Mouse (Mus musculus): ENCODE results near the gene Shroom1. TPM values are rescaled to one million over a fixed set of nuclear protein-coding genes. Genes with fewer than 3 reads are reported as not detected.
A peak's percentile ranks its signal among the peaks of the same experiment; 100 is the strongest.
"Not testable (repeated sequence)": the region's sequence is repeated elsewhere in the genome, so short reads cannot be mapped to it uniquely, and the experiment has no call there.

Gene Shroom1
- total RNA-seq (2021): 1 to 10 TPM; 4.0 to 4.5 TPM
- long read RNA-seq, experiment 1, partial matches to known transcripts: 1 of 7 reads
- long read RNA-seq, experiment 1, other reads (novel, unspliced or antisense): 4 of 7 reads
- long read RNA-seq, experiment 2, partial matches to known transcripts: 1 of 8 reads
- long read RNA-seq, experiment 2, other reads (novel, unspliced or antisense): 3 of 8 reads

DNA sequence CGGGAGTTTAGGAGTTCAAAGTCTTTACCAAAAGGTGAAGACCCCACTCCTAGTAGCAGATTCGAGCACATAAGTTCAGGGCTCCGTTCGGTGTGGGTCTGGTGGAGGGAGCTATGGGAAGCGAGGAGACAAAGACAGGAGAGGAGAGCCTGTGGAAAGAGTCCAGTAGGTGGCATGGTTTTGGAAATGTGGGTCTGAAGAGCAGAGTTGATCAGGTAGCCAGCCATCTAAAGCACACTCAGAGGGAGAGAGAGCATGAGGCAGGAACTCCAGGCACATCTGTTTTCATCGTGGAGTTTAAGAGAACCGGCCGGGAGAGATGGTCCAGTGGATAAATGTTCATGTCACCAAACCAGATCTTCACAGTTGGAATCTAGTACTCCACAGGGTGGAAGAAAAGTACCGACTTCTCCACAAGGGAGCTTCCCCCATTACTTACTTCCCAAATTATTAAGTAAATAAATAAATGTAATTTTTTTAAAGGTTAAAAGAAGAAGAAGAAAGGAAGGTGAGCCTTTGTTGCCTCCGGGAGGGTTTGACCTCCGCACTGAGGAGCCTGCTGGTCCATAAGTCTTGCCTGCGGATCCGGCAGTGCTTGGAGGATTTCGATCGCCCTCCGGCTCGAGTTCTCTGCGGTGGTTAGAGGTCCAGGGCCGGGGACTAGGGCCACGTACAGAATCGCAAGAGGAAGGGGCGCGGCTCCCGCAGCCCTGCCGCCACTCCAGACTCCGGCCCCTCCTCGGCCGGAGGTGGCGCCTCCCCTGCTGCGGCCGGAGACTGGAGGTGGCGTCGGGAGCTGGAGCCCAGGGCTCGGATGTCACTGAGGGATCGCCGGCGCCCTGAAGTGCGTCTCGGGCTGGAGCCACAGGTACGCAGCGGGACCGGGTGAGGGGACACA, at the start of gene Shroom1, which contains the start of gene Gm10447:
Gene Shroom1 (plus strand): TSS at position 732 of the 898 bp plus-strand sequence.
Gene Gm10447 (minus strand): TSS at position 637 of the 898 bp plus-strand sequence.
- no peak for DNase-seq (ENCODE audit: low spot score in 2 of 2)

DNA sequence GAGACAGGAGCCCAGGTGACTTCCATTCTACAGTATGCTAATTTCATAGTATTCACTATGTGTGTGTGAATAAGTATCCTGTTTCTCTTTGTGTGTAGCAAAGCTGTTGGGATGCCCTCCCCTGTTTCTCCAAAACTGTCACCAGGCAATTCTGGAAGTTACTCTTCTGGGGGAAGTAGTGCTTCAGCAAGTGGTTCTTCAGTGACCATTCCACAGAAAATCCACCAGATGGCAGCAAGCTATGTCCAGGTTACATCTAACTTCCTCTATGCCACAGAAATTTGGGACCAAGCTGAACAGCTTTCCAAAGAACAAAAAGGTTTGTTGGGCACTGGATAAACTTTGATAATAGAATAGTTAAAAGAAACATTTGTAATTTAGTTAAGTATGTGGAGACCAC, 45.3 kb upstream of the Shroom1 start:
- DNase-seq (ENCODE audit: low spot score in 2 of 2): no peak

DNA sequence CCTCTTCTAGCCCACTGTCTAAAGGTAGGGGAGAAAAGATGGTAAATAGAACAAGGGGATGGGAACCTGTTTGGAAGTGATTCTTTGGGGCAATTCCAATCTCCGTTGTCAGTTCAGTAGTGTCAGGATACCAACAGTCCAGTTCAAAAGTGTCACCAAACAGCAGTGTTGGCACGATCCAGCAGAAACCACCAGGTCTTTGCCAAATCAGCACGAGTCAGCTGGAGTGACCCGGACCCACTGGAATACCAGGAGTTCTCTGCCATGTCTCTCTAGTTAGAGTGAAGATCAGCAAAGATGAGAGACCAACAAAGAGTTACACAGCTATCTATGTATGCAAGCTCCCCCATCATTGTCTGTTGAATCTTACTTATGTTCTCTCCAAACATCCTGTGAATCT, 43.1 kb upstream of the Shroom1 start:
- DNase-seq (ENCODE audit: low spot score in 2 of 2): no peak

DNA sequence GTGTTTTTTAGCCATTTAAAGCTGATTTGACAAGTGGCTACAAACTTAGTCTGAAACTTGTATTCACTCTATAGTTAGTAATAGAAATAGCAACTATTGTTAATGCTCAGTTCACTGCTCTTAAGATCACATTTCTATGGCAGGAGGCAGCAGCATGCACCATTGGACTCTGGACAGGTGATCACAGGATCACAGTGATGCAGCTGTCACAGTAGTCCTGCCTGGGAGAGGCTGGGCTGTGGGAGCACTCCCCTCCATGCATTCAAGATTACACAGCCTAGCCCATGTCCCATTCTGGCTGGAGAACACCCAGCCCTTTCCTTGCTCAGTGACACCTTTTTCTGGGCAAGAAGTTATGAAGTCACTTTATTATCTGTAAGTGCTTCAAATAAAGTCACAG, 39.0 kb upstream of the Shroom1 start:
- no peak for DNase-seq (ENCODE audit: low spot score in 2 of 2)

DNA sequence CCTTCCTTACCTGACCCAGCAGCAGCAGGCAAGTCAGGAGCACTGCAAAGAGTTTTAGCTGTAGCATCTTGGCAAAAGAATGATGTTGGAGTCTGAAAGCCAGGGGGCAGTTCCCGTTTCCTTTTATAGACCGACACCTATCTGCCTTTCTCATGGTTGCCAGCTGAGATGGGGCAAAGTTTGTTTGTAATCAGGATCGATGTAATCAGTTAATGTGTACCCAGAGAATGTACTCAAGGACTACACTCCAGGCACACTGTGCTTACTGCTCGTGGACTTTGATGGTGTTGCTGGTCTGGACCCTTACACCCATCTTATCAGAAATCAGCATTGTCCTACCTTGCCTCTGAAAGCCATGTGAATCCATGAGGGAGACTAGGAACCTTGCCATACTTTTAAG, 34.0 kb upstream of the Shroom1 start, which contains the start of gene Leap2:
Gene Leap2 (minus strand): TSS at position 135 of the 400 bp plus-strand sequence.
- no peak for DNase-seq (ENCODE audit: low spot score in 2 of 2)

DNA sequence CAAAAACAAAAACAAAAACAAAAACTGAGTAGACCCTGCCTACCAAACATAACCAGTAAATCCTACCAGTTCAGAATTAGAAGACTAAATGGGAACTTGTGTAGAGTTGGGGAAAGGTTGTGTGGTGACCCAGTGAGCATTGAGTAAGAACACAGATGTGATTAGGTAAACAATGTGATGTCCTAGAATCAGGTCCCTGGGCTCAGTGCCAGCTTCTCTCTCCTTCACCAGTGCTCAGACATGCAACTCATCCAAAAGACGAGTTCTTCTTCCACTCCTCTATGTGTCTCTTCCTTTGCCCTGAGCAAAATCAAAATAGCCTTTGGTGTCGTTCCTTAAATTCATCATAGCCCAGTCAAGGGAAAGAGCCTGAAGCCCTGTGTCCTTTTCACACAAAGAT, 32.2 kb upstream of the Shroom1 start:
- DNase-seq (ENCODE audit: low spot score in 2 of 2): no peak

DNA sequence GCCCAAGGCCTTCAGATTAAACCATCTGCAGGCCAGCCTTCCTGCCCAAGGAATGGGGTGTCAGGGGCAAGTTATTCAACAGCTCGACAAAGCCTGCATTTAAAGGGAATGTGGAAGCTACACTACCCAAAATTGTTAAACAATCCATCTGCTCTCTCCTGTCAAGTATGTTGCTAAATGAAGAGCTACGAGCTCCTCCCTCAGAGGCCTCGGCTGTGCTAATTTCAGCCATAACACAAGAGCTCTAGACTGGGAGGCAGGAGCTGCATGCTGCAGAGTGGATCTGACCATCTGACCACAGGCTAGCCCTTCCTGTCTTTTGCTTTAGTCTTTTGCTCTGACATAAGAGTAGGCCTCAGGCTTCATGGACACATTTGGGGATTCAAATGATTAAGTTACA, 31.8 kb upstream of the Shroom1 start:
- DNase-seq (ENCODE audit: low spot score in 2 of 2): no peak

DNA sequence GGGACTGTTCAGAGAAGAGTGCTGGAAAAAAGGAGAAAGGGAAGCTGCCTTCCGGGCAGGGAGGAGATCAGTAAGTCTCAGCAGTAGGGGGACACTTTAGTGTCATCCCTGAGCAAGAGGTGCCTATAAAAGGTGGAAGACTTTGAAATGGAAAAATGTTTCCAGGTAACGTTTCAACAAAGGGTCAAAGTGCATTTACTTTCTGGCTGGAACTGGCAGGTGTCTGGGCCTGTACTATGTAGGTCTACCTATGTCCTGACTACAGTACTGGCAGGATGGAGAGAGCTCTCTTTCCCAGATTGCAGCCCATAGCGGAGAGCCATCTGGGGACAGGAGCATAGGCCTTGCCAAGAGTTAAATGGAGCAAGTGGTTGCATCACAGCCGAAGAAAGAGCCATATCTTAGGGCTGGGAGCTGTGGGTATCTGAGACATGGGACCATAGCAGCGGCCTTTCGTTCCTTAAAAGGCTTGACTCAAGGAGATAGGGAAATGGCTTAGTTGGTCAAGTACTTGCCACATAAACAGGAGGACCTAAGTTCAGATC, 31.2 kb upstream of the Shroom1 start:
- DNase-seq (ENCODE audit: low spot score in 2 of 2): no peak

DNA sequence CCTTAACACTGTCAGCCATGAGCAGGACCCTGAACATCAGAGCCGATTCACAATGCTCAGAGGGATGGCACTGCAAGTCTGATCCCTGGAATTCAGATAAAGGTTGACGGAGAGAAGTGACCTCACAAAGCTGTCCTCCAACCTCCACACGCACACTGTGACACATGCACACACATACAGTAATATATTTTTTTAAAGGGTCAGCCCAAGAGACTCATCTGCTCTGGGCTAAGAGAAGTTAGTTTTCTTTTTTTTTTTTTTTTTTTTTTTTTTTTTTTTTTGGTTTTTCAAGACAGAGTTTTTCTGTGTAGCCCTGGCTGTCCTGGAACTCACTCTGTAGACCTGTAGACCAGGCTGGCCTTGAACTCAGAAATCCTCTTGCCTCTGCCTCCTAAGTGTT, 30.1 kb upstream of the Shroom1 start:
- not testable (repeated sequence) for DNase-seq (ENCODE audit: low spot score in 2 of 2)

DNA sequence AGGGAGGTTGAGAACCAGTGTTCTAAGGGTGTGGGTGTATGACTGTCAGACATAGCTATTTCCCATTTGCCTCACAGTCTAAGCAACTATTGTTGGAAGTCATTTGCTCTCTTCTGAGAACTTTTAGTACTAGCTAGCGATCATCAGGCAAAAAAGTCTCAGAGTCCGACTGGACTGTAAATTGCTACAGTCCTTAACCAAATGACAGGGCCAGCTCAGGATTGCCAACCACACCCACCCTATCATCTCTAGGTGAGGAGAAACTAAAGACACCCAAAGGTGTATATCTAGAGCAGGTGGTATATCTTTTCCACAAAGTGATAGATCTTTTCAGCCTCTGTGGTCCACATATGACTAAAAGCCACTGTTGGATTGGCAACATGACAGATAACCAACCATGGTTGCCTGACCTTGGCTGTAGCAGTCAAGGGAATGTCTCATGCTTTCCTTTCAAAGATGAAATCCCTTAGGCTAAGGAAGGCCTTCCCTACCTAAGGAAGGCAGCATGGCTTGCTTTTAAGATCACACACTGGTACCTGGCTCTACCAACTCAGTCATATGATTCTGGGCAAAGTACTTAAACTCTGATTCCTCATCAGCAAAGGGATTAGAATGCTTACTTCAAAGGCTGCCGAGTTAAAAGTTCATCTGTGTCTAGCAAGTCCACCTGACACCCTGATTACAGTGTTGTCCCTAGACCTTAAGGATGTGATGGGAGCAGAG, 28.9 kb upstream of the Shroom1 start:
- DNase-seq (ENCODE audit: low spot score in 2 of 2): no peak

DNA sequence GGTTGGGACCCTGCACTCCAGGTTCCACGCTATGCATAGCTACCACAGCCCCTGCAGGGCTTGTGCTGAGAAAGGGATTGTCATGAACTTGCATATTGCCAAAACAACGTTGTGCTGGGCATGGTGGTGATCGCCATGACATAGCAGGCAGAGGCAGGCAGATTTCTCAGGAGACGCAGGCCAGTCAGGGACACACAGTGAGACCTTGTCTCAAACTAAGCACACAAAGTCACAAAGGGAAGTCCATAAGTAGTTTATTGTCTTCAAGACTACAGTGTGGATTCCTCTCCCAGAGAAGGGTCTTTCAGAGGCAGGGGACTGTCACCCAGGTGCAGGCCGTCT, 28.3 kb upstream of the Shroom1 start:
- DNase-seq (ENCODE audit: low spot score in 2 of 2): no peak

DNA sequence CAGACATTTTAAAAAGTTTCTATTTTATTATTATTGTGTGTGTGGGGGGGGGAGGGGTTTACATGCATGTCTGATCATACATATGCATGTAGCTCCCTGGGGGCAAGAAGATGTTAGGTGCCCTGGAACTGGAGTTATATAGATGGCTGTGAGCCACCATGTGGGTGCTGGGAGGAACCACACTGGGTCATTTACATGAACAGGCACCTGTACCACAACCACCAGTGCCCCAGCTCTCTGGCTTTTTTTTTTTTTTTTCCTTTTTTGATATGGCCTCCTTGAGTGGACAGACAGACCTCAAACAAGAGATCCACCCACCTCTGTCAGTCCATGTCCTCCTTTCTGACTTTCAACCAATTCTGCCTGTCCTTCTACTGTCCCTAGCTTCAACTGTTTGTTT, 27.8 kb upstream of the Shroom1 start:
- DNase-seq (ENCODE audit: low spot score in 2 of 2): no peak

DNA sequence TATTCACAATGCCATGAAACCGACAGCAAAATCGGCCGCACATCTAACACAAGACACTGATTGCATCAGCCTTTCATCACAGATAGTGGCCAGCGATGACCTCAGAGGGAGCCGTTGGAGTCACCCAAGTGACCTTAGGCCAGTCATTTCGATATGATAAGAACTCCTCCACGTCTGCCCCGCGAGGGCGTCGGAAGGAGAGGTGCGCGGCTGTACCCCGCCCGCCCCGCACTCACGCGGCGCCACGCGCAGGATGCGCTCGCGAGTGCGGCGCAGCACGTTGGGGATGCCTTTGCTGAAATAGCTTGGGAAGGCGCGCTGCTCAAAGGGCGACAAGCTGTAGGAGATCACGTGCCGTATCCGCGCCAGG, 26.7 kb upstream of the Shroom1 start:
- DNase-seq (ENCODE audit: low spot score in 2 of 2): no peak

DNA sequence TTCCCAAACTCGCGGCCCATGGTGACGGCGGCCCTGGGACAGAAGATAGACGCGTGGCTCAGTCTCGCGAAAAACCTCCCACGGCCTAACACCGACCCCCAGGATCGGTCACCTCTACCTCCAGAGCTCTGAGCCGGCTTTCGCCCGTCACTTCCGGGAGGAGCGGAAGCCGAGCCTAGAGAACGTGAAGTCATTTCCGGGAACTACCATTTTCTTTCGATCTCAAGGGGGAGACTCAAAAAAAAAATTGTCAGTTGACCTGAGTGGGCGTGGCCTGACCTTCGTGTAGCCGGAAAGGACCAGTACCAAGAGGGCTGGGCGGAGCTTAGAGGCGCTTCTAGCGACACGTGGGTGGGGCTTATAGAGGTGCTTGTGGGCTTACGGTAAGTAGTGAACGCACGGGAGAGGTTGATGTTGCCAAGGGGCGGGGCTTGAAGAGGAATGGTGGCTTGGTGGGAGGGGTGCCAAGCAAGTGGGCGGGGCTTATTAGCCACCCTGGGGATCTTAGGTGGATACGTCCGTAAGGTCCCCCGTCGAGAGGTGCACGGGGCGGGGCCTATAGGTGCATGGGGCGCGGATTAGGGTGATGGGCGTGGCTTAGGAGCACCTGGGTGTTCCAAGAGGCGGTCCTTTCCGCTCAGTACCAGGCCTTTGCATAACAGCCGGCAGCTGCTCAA, 26.2 kb upstream of the Shroom1 start, which contains the start of the genes Uqcrq and Gdf9:
Gene Uqcrq (minus strand): TSS at position 162 of the 677 bp plus-strand sequence.
Gene Gdf9 (plus strand): TSS at position 354 of the 677 bp plus-strand sequence.
- peak; percentile 99 for DNase-seq (ENCODE audit: low spot score in 2 of 2)

DNA sequence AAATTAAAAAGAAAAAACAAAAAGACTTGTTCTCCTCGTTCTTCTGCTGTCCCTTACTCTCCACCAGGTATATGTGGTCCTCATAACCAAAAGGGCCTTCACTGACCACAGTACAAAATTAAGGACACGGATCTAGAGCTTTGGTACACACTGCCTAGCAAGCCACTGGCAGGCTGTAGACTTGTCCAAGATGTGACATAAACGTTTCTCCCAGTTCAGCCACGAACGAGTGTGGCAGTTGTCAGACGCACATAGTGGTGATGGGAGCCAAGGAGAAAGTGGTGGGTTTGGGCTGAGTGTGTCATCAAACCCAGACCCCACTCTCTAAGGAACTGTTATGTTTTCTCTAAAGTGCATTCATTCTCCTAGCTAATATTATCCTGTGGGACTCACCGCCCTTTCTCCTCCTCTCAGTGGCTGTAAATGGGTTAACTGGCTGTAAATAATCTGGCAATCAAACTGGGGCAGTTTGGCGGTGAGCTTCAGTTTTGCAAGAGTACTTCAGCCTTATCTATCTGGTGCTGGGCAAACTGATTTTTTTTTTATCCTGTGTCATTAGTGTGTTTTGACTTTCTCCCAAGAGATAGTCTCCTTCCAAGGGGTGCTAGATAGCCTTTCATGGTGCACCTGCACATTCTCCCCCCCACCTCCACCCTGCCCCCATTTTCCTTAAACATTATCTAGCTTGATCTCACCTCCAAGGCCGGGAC, 25.5 kb upstream of the Shroom1 start:
- no peak for DNase-seq (ENCODE audit: low spot score in 2 of 2)

DNA sequence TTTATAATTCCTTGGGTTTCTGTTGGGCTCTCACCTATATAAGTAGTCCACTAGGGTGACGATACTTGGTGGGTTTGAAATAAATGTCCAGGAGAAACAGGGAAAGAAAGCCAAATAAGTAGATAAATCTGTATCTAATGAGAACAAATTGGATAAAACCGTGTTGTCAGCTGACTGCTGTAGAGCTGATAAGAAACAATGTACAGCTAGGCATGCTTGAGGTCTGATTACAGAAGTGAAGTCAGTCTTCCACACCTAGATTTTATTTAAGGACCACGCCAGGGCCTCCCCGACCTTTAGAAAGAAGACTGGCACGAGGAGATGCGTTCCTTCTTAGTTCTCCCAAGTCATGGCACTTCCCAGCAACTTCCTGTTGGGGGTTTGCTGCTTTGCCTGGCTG, 23.9 kb upstream of the Shroom1 start:
- no peak for DNase-seq (ENCODE audit: low spot score in 2 of 2)

DNA sequence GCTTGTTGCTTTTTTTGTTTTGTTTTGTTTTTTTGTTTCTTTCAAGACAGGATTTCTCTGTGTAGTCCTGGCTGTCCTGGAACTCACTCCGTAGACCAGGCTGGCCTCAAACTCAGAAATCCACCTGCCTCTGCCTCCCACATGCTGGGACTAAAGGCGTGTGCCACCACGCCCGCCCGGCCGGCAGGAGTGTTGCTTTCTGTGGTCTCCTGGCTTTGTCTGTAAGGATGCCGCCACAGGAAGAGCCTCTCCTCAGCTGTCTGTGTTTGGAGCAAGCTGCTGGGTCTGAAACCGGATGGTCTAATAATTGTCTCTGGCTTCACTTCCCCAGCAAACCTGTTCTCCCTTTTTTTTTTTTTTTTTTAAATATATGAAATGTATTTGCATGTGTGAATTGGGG, 21.5 kb upstream of the Shroom1 start:
- DNase-seq (ENCODE audit: low spot score in 2 of 2): no peak

DNA sequence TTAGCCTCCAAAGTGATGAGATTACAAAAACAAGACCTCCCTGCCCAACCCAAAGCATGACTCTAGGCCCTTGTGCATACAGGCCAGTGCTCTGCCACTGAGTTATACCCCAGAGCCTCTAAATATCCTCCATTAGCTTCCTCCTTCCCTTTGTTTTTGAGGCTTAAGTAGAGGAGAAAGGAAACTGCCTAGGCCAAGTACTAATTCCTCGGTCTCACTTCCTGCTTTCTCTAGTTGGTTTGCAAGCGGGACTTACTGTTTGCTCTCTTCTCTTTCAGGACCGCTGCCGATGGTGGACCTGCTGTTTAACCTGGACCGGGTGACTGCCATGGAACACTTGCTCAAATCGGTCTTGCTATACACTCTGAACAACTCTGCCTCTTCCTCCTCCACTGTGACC, 20.7 kb upstream of the Shroom1 start:
- no peak for DNase-seq (ENCODE audit: low spot score in 2 of 2)

DNA sequence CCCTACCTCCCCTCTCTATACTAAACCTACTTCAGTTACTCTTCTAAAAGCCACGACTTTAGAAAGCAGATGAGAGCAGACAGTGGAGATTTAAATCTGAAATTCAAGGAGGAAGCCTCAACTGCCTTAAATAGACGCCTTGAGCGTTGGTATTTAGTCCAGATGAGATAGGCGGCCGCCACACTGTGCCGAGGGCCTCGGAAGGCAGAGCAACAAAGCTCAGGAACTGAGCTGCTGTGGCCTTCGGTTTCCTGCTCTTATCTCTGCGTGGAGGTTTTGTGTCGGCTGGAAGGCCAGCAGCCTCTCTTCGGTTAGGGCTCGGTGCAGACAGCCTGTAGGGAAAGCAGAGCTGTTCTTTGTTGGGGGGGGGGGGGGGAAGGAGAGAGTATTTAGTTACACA, 15.1 kb upstream of the Shroom1 start:
- no peak for DNase-seq (ENCODE audit: low spot score in 2 of 2)

DNA sequence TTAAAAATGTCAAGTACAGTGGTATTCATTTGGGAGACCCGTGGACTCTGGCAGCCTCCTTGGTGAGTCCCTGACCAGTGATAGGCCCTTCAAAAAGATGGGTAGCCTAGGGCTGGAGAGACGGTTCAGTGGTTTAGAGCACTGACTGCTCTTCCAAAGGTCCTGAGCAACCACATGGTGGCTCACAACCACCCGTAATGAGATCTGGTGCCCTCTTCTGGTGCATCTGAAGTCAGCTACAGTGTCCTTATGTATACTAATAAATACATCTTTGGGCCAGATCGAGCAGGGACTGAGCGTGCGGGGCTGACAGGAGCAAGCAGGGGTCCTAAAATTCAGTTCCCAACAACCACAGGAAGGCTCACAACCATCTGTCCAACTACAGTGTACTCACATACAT, 13.1 kb upstream of the Shroom1 start:
- no peak for DNase-seq (ENCODE audit: low spot score in 2 of 2)

Measured in layer of hippocampus, postnatal 14 days (tissue).